Mouse (Mus musculus) liver, embryonic 13.5 days (tissue): ENCODE measurements around the gene Ftsj3. TPM values are rescaled to one million over a fixed set of nuclear protein-coding genes. Genes with fewer than 3 reads are reported as not detected.

Experiments
- ATAC-seq: fragments of 200-750 bp; cut with Nextera tagmentation; 2 replicates; pipeline ENCODE4 v1.8.0; 2017; ENCODE audit warnings: low read depth, mild to moderate bottlenecking, moderate number of reproducible peaks, moderate library complexity
- DNase-seq: peaks from one replicate; pipeline ENCODE4 v3.0.0; 2022
- H3K27ac ChIP-seq: fragments of 300-500 bp; sonication (generic); 2 replicates; pipeline ENCODE4 v1.5.1; 2015; ENCODE audit warnings: moderate library complexity, mild to moderate bottlenecking, inconsistent platforms
- H3K27me3 ChIP-seq: fragments of 300-500 bp; sonication (generic); 2 replicates; pipeline ENCODE4 v1.6.1; 2015; ENCODE audit warnings: mild to moderate bottlenecking, inconsistent platforms
- H3K36me3 ChIP-seq: fragments of 300-500 bp; sonication (generic); 2 replicates; pipeline ENCODE4 v1.6.1; 2015; ENCODE audit warnings: mild to moderate bottlenecking, inconsistent platforms
- H3K4me1 ChIP-seq: fragments of 300-500 bp; sonication (generic); replicated peaks from 2 replicates; pipeline ENCODE4 v1.6.1; 2015; ENCODE audit warnings: inconsistent platforms
- H3K4me2 ChIP-seq: fragments of 300-500 bp; sonication (generic); 2 replicates; pipeline ENCODE4 v1.6.1; 2015; ENCODE audit warnings: inconsistent platforms, mild to moderate bottlenecking, moderate library complexity
- H3K4me3 ChIP-seq: fragments of 300-500 bp; sonication (generic); replicated peaks from 2 replicates; pipeline ENCODE4 v1.5.1; 2015; ENCODE audit warnings: mild to moderate bottlenecking, inconsistent platforms
- H3K9ac ChIP-seq: fragments of 300-500 bp; sonication (generic); 2 replicates; pipeline ENCODE4 v1.6.1; 2015; ENCODE audit warnings: mild to moderate bottlenecking, inconsistent platforms
- H3K9me3 ChIP-seq: fragments of 300-500 bp; sonication (generic); replicated peaks from 2 replicates; pipeline ENCODE4 v1.6.1; 2016; ENCODE audit warnings: inconsistent platforms
- WGBS: fragments of 180-500 bp; shearing (Covaris S2); methylation state at CpG from one replicate; pipeline ENCODE4 v1.1.7; 2015; ENCODE audit not compliant: insufficient replicate concordance; 5-methylcytosine and 5-hydroxymethylcytosine counted together
- polyA plus RNA-seq: library from polyadenylated mRNA; unstranded; fragments of >200 nt; fragmentation: Nextera tagmentation; extraction: Ambion mirVana; gene quantifications from 2 replicates; pipeline ENCODE4 v1.2.1, GENCODE M21; 2015

The Ftsj3 gene
- polyA plus RNA-seq, 1 experiment from 2014 or later = 55.4 TPM

DNA sequence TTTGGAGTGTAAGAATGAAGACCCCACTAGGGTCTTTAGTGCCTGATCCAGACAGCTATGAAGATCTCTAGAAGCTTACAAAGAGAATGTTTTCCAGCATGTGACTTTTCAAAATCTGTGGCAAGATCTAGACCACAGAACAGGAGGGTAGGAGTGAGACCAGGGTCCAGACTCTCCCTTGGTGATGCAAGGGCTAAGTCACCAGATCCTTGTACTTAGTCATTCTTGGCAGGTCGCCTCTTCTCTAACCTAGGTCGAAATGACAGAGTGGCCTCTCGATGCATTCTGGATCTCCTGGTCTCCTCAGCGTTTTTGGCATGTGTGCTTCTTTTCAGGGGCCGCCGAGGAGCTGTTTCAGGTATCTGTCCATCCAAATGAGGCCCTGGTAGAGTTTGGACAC, 26.6 kb upstream of the Ftsj3 start:
- H3K9ac ChIP-seq = no peak overlapping the region
- H3K4me2 ChIP-seq = no peak overlapping the region
- no peaks in the 10 kb centered on the region for H3K36me3 ChIP-seq
- H3K9me3 ChIP-seq = no peaks in the 10 kb centered on the region
- 0 out of 2 replicates have a peak, but pooled peaks cover 5% of the 10 kb centered on the region for H3K27me3 ChIP-seq
- DNase-seq (no peak), ATAC-seq (no peak)
- H3K4me3 ChIP-seq = no peak overlapping the region
- H3K27ac ChIP-seq = no peak overlapping the region
- no peaks in the 10 kb centered on the region for H3K4me1 ChIP-seq
- WGBS = 62% methylated on average over 6 of the region's 6 CpGs

DNA sequence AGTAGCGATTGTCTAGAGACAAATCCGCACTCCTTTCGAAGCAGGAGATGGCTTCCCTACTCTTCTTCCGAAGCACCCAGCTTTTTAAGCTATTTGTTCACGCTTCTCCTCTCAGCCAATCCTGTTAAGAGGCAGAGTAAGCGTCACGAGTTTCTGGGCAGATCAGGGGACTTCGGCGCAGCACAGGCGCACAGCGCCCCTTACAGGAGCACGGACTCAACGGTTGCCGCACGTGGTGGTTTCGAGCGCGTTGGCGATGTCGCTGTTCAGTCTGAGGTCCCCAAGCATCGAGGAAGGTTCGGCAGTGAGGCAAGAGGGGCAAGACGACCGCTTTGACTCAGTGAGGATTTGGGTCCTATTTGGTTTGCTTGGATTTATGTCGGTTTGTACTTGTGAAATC, 20.6 kb upstream of the Ftsj3 start, which contains the start of gene Tcam1:
TSS of gene Tcam1 (plus strand) at position 219 of the 400 bp plus-strand sequence.
- ATAC-seq (no peak), DNase-seq (peak; percentile 84)
- H3K9ac ChIP-seq = no peak within 1 kb of the TSS
- H3K4me3 ChIP-seq = no peak within 1 kb of the TSS
- no peaks in the 10 kb centered on the region for H3K27me3 ChIP-seq
- H3K4me1 ChIP-seq = peaks cover 40% of the 10 kb centered on the region
- no peaks in the 10 kb centered on the region for H3K36me3 ChIP-seq
- H3K4me2 ChIP-seq = peak within 1 kb of the TSS; percentile 57
- H3K27ac ChIP-seq = no peak within 1 kb of the TSS
- 5% methylated on average over 25 of the region's 25 CpGs for WGBS
- no peaks in the 10 kb centered on the region for H3K9me3 ChIP-seq

DNA sequence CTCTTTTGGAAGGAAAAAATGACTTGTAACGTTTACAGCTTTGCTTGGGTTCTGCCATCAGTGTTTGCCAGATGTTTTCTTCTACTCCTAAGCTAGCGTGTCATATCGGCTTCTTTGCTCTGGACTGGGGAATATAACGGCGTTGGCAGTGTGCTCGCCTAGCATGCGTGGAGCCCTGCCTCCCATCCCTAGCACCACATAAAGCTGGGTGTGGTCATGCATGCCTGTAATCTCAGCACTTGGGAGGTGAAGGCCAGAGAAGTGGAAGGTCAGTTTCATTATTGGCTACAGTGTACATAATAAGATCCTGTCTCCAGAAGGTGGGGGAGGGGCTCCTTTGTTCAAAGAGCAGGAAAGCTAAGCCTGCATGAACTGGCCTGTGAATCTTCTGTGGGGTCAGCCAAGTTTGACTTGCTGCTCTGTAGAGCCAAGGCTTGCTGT, 19.1 kb upstream of the Ftsj3 start:
- no peak overlapping the region for H3K27ac ChIP-seq
- no peak for ATAC-seq

DNA sequence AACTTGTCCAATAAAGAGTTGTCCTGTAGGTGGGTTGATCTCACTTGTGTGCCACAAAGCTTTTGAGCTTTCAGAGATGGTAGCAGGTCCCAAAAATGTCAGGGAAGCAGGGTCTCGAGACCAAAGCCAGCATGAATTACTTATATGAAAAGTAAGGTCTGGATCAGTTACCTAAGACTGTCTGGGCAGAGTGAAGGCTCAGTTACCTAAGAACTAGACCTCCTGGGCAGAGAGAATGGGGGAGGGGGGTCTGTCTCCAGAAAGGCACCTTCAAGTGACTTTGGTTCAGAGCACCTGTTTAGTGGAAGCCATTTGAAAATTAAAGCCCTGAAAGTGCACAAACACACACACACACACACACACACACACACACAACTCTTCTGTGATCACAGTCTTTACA, 18.5 kb upstream of the Ftsj3 start:
- H3K4me2 ChIP-seq = 0 out of 2 replicates have a peak overlapping the region, but pooled peaks have one; percentile 84
- H3K9ac ChIP-seq = no peak overlapping the region
- H3K4me3 ChIP-seq = no peak overlapping the region
- peaks cover 4% of the 10 kb centered on the region; the same call in 1 of the 2 replicates for H3K36me3 ChIP-seq
- H3K4me1 ChIP-seq = peaks cover 59% of the 10 kb centered on the region
- WGBS = 69% methylated on average over 1 of the region's 1 CpGs
- ATAC-seq (no peak), DNase-seq (no peak)
- no peaks in the 10 kb centered on the region for H3K27me3 ChIP-seq
- no peaks in the 10 kb centered on the region for H3K9me3 ChIP-seq
- peak overlapping the region; percentile 93; the same call in 1 of the 2 replicates for H3K27ac ChIP-seq

More for the DNA sequence above, 19.1 kb upstream of the Ftsj3 start:
- no peak overlapping the region for H3K4me3 ChIP-seq
- DNase-seq = no peak
- peaks cover 4% of the 10 kb centered on the region; the same call in 1 of the 2 replicates for H3K36me3 ChIP-seq
- H3K9me3 ChIP-seq = no peaks in the 10 kb centered on the region
- H3K27me3 ChIP-seq = no peaks in the 10 kb centered on the region
- no peak overlapping the region for H3K9ac ChIP-seq
- WGBS = 84% methylated on average over 7 of the region's 7 CpGs
- H3K4me1 ChIP-seq = peaks cover 55% of the 10 kb centered on the region
- H3K4me2 ChIP-seq = no peak overlapping the region

DNA sequence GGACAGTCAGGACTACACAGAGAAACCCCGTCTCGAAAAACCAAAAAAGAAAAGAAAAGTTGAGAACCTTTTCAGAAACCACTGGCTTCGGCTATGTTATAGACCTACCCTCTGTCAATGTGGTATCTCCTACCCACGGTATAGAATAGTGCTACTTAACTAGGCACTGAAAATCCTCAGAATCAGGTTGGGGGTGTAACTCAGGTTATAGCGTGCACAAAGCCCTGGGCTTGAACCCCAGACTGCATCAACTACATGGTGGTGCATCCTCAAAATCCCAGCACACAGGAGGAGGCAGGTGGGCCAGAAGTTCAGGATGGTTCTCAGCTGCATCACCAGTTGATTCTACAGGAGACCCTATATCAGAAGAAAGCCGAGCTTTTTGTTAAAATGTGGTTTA, 17.9 kb upstream of the Ftsj3 start:
- ATAC-seq = no peak
- H3K4me2 ChIP-seq = peak overlapping the region; percentile 84
- no peaks in the 10 kb centered on the region for H3K27me3 ChIP-seq
- H3K9ac ChIP-seq = 0 out of 2 replicates have a peak overlapping the region, but pooled peaks have one; percentile 75
- WGBS = 77% methylated on average over 6 of the region's 6 CpGs
- DNase-seq = no peak
- peak overlapping the region; percentile 93 for H3K27ac ChIP-seq
- no peaks in the 10 kb centered on the region for H3K9me3 ChIP-seq
- H3K4me1 ChIP-seq = peaks cover 64% of the 10 kb centered on the region
- peak overlapping the region; percentile 98 for H3K4me3 ChIP-seq
- peaks cover 4% of the 10 kb centered on the region; the same call in 1 of the 2 replicates for H3K36me3 ChIP-seq

DNA sequence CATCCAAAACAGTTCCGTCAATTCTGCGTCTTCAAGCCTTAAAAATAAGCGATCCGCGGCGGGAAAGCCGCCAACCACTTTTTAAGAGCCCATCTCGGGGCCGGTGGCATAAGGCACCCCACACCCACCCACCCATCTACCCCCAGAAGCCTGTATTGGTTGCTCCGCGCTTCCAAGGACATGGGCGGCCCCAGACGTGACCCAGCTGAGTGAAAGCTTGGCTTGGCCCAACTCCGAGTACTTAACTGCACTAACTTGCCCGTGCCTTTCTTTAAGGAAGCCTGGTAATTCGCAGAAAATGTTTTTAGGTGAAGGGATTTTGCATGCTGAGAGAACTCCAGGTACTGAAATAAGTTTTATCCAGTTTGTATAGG, 17.4 kb upstream of the Ftsj3 start:
- H3K4me1 ChIP-seq = peaks cover 69% of the 10 kb centered on the region
- ATAC-seq = peak; percentile 10; the same call in 1 of the 2 replicates

DNA sequence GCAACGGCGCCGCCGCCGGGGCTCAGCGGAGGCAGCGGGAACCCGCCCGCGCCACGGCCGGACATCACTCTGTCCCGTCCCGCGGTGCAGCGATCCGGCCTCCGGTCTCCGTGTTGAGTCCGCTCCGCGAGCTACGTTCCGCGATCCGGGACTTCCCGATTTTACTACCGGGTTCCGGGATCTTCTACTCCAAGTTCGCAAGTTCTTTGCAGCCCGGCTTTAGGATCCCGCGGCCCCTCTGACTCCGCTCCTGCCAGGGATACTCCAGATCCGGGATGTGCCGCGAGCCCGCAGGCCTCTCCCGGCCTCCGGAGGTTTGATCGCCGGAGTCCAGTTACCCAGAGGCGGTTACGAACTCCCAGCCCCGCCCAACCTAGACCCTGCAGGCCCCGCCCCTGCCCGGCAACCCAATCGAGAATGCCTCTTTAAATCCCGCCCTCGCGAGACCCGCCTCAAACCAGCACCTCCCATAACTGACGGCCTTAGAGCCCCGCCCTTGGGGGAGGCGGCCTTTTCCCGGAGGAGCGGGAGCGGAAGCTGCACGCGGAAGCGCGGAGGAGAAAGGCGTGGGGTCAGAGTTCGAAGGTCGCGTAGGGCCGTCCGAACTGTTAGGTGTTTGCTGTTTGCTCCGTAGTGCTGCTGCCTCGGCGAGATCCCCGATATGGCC, 16.9 kb upstream of the Ftsj3 start, which contains the start of gene Smarcd2:
TSS of gene Smarcd2 (minus strand) at position 329 of the 667 bp plus-strand sequence.
- Histone ChIP-seq H3K27ac (peak within 1 kb of the TSS; percentile 93), H3K9ac (peak within 1 kb of the TSS; percentile 98), H3K4me1 (peaks cover 75% of the 10 kb centered on the region), H3K4me3 (peak within 1 kb of the TSS; percentile 98), H3K4me2 (peak within 1 kb of the TSS; percentile 93), H3K9me3 (no peaks in the 10 kb centered on the region), H3K36me3 (peaks cover 6% of the 10 kb centered on the region), H3K27me3 (no peaks in the 10 kb centered on the region)
- ATAC-seq (peak; percentile 92), DNase-seq (peak; percentile 100)
- WGBS = under 1% methylated on average over 70 of the region's 72 CpGs

More for the DNA sequence above, 17.4 kb upstream of the Ftsj3 start:
- 5% methylated on average over 16 of the region's 16 CpGs for WGBS
- Histone ChIP-seq H3K27me3 (no peaks in the 10 kb centered on the region), H3K9ac (peak overlapping the region; percentile 75), H3K4me2 (peak overlapping the region; percentile 84), H3K27ac (peak overlapping the region; percentile 93), H3K9me3 (no peaks in the 10 kb centered on the region), H3K36me3 (peaks cover 4% of the 10 kb centered on the region; the same call in 1 of the 2 replicates), H3K4me3 (peak overlapping the region; percentile 98)
- DNase-seq = no peak

DNA sequence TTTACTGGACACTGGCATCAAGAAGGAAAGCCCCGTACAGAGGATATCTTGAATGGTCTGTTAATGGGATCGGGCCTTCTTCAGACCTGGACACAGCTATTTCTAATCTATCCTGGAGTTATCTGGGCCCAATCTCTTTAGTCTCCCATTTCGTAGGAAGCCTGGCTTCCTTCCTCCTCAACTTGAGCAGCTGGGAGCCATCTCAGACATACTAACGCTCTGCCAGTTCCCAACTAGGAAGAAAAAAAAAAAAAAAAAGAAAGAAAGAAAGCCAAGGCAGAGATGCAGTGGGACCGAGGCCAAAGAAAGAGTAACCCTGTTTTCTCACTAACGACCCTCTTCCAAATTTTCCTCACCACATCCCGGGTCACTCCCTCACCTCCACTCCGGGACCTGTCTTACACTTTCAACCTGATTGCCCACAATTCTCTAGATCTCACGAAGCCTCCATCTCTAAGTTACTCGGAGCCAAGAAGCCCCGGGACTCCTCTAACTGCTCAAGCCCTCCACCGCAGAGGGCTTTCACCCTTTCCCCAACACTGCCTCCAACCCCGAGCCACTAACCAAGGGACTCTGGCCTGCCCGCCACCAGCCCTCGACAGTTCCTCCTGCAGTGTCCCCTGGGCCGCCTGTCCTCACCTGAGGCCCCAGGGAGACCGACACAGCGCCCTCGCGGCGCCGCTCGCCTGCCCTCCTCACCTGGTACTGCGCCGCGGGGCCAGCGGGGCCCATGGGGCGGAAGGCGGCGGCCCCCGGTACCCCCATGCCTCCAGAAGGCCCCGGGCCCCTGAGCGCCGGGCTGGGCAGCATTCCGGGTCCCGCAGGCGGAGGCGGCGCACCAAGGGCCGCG, 16.1 kb upstream of the Ftsj3 start:
- DNase-seq (peak; percentile 51), ATAC-seq (peak; percentile 43)
- WGBS = 1% methylated on average over 41 of the region's 41 CpGs
- Histone ChIP-seq H3K9me3 (no peaks in the 10 kb centered on the region), H3K36me3 (peaks cover 13% of the 10 kb centered on the region), H3K4me2 (peak overlapping the region; percentile 93), H3K9ac (peak overlapping the region; percentile 98), H3K4me1 (peaks cover 81% of the 10 kb centered on the region), H3K27me3 (no peaks in the 10 kb centered on the region), H3K4me3 (peak overlapping the region; percentile 98), H3K27ac (peak overlapping the region; percentile 93)

DNA sequence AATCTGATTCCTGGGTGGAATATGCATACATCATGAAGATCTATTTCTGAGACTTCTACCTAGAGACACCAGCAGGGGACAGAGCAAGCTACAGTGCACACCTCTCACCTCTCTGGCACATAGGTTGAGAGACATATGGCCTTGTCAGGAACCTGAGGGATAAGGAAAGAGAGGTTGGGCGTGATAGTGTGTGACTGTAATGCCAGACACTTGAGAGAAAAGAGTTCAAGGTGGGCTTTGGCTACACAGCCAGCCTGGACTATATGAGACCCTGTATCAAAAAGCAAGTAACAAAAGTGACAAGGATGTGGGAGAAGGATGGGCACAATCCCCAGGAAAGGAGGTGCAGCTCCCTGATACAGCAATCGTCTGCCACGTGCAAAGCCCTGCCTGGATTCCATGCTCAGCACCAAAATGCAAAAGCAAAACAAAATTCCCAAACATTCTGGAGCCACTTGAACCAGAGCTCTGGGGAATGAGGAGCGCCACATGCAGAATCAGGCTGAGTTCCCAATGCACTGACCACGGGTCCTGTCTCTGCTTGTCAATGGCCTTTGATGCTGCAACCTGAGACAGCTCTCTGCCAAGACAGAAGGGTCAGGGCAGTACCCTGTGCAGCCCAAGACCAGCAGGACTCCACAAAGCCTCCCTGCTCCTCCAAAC, 15.4 kb upstream of the Ftsj3 start:
- ATAC-seq (no peak), DNase-seq (no peak)
- Histone ChIP-seq H3K9me3 (no peaks in the 10 kb centered on the region), H3K27me3 (no peaks in the 10 kb centered on the region), H3K4me2 (peak overlapping the region; percentile 93), H3K4me3 (peak overlapping the region; percentile 98), H3K36me3 (peaks cover 21% of the 10 kb centered on the region), H3K9ac (peak overlapping the region; percentile 98), H3K4me1 (peaks cover 75% of the 10 kb centered on the region), H3K27ac (peak overlapping the region; percentile 93; the same call in 1 of the 2 replicates)
- 43% methylated on average over 5 of the region's 5 CpGs for WGBS

DNA sequence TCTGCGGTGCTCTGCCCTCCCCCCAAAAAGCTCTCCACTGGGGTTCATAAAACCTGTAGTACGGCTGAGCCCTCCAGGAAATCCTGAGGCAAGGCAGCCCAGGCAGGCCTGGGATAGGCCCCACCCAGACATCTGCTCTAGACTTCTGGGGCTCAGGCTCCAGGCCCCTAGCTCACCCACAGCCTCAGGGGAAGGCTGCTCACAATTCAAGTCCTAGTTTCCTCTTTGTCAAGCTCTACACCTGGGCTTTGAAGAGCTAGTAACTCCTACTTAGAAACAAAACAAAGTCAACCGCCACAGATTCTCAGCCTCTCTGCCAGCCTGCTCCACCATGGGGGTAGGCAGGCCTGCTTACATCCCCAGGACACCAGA, 13.2 kb upstream of the Ftsj3 start:
- H3K36me3 ChIP-seq = peaks cover 43% of the 10 kb centered on the region
- WGBS = 55% methylated on average over 3 of the region's 3 CpGs
- peaks cover 55% of the 10 kb centered on the region for H3K4me1 ChIP-seq
- H3K9ac ChIP-seq = peak overlapping the region; percentile 46; the same call in 1 of the 2 replicates
- H3K9me3 ChIP-seq = no peaks in the 10 kb centered on the region
- no peak overlapping the region for H3K4me3 ChIP-seq
- DNase-seq (no peak), ATAC-seq (no peak)
- peak overlapping the region; percentile 70 for H3K27ac ChIP-seq
- H3K4me2 ChIP-seq = peak overlapping the region; percentile 26; the same call in 1 of the 2 replicates
- H3K27me3 ChIP-seq = no peaks in the 10 kb centered on the region
